Mouse (Mus musculus) embryonic fibroblast, embryonic 13.5 days (primary cell): ENCODE measurements at regions not wholly inside any gene's neighbourhood (a gene's known extent, or its start where the extent isn't known, plus 50 kb on each side); places are given as distances from the start of the nearest gene placed in this dataset.

Experiments used
- CTCF ChIP-seq: IDR thresholded peaks from 2 replicates; pipeline ENCODE4 v1.5.1; 2011; ENCODE audit warnings: mild to moderate bottlenecking, control low read depth, low read length, moderate library complexity, borderline replicate concordance; ENCODE audit not compliant: insufficient read depth
- POLR2A ChIP-seq: IDR thresholded peaks from 2 replicates; pipeline ENCODE4 v1.6.1; 2011; ENCODE audit warnings: low read depth, mild to moderate bottlenecking, control low read depth, low read length, moderate library complexity

DNA sequence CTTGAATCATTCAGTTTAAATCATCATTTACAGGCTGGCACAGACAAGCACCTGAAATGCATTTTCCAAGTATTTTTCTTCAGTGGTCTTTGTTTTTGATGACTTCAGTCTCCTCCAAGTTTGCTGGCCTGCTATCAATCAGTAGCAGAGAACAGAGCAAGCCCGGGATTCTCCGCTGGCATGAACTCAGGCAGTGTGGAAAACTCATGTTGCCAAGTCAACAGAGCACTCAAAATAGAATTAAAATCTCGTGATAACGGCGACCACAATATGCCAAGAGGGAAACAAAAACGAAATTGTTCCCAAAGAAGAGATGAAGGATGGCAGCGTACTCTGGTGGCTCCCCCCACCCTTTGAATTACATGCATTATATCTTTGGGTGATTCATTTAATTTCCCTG is 190.9 kb upstream of the Fat4 start:
- TF ChIP-seq CTCF (no peak), POLR2A (no peak)
